Mouse (Mus musculus) heart, embryonic 15.5 days (tissue): Measurements from ENCODE around the gene Jak3. TPM values are rescaled to one million over a fixed set of nuclear protein-coding genes. Genes with fewer than 3 reads are reported as not detected.

Source experiments
- ATAC-seq: fragments of 200-750 bp; cut with Nextera tagmentation; replicated peaks from 2 replicates; pipeline ENCODE4 v1.8.0; 2017; ENCODE audit warnings: low read depth, moderate TSS enrichment; ENCODE audit not compliant: insufficient number of reproducible peaks, insufficient read depth, low FRiP score
- H3K27ac ChIP-seq: fragments of 300-500 bp; sonication (generic); 2 replicates; pipeline ENCODE4 v1.5.1; 2015; ENCODE audit warnings: mild to moderate bottlenecking, inconsistent platforms
- H3K27me3 ChIP-seq: fragments of 300-500 bp; sonication (generic); 2 replicates; pipeline ENCODE4 v1.6.1; 2015; ENCODE audit warnings: inconsistent platforms
- H3K36me3 ChIP-seq: fragments of 300-500 bp; sonication (generic); 2 replicates; pipeline ENCODE4 v1.6.1; 2015; ENCODE audit warnings: mild to moderate bottlenecking, inconsistent platforms
- H3K4me1 ChIP-seq: fragments of 300-500 bp; sonication (generic); replicated peaks from 2 replicates; pipeline ENCODE4 v1.6.1; 2015; ENCODE audit warnings: inconsistent platforms
- H3K4me2 ChIP-seq: fragments of 300-500 bp; sonication (generic); 2 replicates; pipeline ENCODE4 v1.6.1; 2015; ENCODE audit warnings: inconsistent platforms, mild to moderate bottlenecking, moderate library complexity
- H3K4me3 ChIP-seq: fragments of 300-500 bp; sonication (generic); 2 replicates; pipeline ENCODE4 v1.5.1; 2015; ENCODE audit warnings: mild to moderate bottlenecking, inconsistent platforms
- H3K9ac ChIP-seq: fragments of 300-500 bp; sonication (generic); 2 replicates; pipeline ENCODE4 v1.6.1; 2015; ENCODE audit warnings: mild to moderate bottlenecking, inconsistent platforms
- H3K9me3 ChIP-seq: fragments of 300-500 bp; sonication (generic); replicated peaks from 2 replicates; pipeline ENCODE4 v1.6.1; 2016; ENCODE audit warnings: inconsistent platforms
- WGBS: fragments of 180-500 bp; shearing (Covaris S2); methylation state at CpG from one replicate; pipeline ENCODE4 v1.1.7; 2015; ENCODE audit warnings: mixed read lengths; 5-methylcytosine and 5-hydroxymethylcytosine counted together
- polyA plus RNA-seq: library from polyadenylated mRNA; unstranded; fragments of >200 nt; fragmentation: Nextera tagmentation; extraction: Ambion mirVana; gene quantifications from 2 replicates; pipeline ENCODE4 v1.2.1, GENCODE M21; 2015

Gene Jak3
- polyA plus RNA-seq, 1 experiment from 2014 or later = 6.9 TPM

GRCm38 (mm10) chr8:71637149-71638095, 38.7 kb upstream of the Jak3 start:
- ATAC-seq = no peak
- WGBS = 49% methylated on average over 8 of the region's 8 CpGs
- H3K27me3 ChIP-seq = peaks cover 42% of the 10 kb centered on the region
- H3K36me3 ChIP-seq = no peaks in the 10 kb centered on the region
- H3K4me2 ChIP-seq = no peak overlapping the region
- peaks cover 6% of the 10 kb centered on the region for H3K4me1 ChIP-seq
- H3K9me3 ChIP-seq = peaks cover 7% of the 10 kb centered on the region; the same call in 1 of the 2 replicates
- no peak overlapping the region for H3K4me3 ChIP-seq
- H3K27ac ChIP-seq = no peak overlapping the region
- H3K9ac ChIP-seq = no peak overlapping the region

- Histone ChIP-seq H3K4me3 (no peak overlapping the region), H3K9ac (no peak overlapping the region), H3K4me2 (no peak overlapping the region), H3K27me3 (peaks cover 37% of the 10 kb centered on the region), H3K9me3 (no peaks in the 10 kb centered on the region), H3K27ac (no peak overlapping the region), H3K4me1 (peaks cover 6% of the 10 kb centered on the region), H3K36me3 (no peaks in the 10 kb centered on the region)
- 73% methylated on average over 6 of the region's 6 CpGs for WGBS
- ATAC-seq = no peak
Measured at GRCm38 (mm10) chr8:71638321-71638720, 37.8 kb upstream of the Jak3 start.

- no peak overlapping the region for H3K9ac ChIP-seq
- H3K36me3 ChIP-seq = no peaks in the 10 kb centered on the region
- WGBS = 76% methylated on average over 4 of the region's 4 CpGs
- no peak overlapping the region for H3K4me3 ChIP-seq
- H3K4me1 ChIP-seq = peaks cover 2% of the 10 kb centered on the region
- H3K4me2 ChIP-seq = no peak overlapping the region
- H3K9me3 ChIP-seq = no peaks in the 10 kb centered on the region
- H3K27me3 ChIP-seq = peaks cover 29% of the 10 kb centered on the region
- H3K27ac ChIP-seq = no peak overlapping the region
- ATAC-seq = no peak
Measured at GRCm38 (mm10) chr8:71639318-71639717, 36.8 kb upstream of the Jak3 start.

GRCm38 (mm10) chr8:71645510-71645909, 30.6 kb upstream of the Jak3 start:
- H3K27me3 ChIP-seq = 0 out of 2 replicates have a peak, but pooled peaks cover 7% of the 10 kb centered on the region
- H3K27ac ChIP-seq = no peak overlapping the region
- H3K9ac ChIP-seq = no peak overlapping the region
- ATAC-seq = no peak
- no peaks in the 10 kb centered on the region for H3K4me1 ChIP-seq
- H3K9me3 ChIP-seq = no peaks in the 10 kb centered on the region
- H3K4me3 ChIP-seq = no peak overlapping the region
- WGBS = 75% methylated on average over 9 of the region's 9 CpGs
- H3K4me2 ChIP-seq = no peak overlapping the region
- H3K36me3 ChIP-seq = no peaks in the 10 kb centered on the region

GRCm38 (mm10) chr8:71654600-71654999, 21.5 kb upstream of the Jak3 start:
- Histone ChIP-seq H3K27me3 (peaks cover 85% of the 10 kb centered on the region), H3K4me1 (peaks cover 7% of the 10 kb centered on the region), H3K36me3 (no peaks in the 10 kb centered on the region), H3K27ac (no peak overlapping the region), H3K4me2 (peak overlapping the region; percentile 27), H3K9me3 (no peaks in the 10 kb centered on the region), H3K4me3 (no peak overlapping the region; the same call in 1 of the 2 replicates), H3K9ac (no peak overlapping the region; the same call in 1 of the 2 replicates)
- ATAC-seq = peak; percentile 16; the same call in 1 of the 2 replicates
- 2% methylated on average over 24 of the region's 24 CpGs for WGBS

GRCm38 (mm10) chr8:71657816-71658215, 18.3 kb upstream of the Jak3 start:
- no peak overlapping the region for H3K4me2 ChIP-seq
- ATAC-seq = no peak
- H3K4me3 ChIP-seq = no peak overlapping the region
- 23% methylated on average over 9 of the region's 9 CpGs for WGBS
- peaks cover 10% of the 10 kb centered on the region for H3K4me1 ChIP-seq
- peaks cover 88% of the 10 kb centered on the region for H3K27me3 ChIP-seq
- no peaks in the 10 kb centered on the region for H3K36me3 ChIP-seq
- no peak overlapping the region for H3K27ac ChIP-seq
- H3K9ac ChIP-seq = no peak overlapping the region
- no peaks in the 10 kb centered on the region for H3K9me3 ChIP-seq

GRCm38 (mm10) chr8:71658515-71659049, 17.5 kb upstream of the Jak3 start:
- no peak overlapping the region for H3K4me3 ChIP-seq
- H3K27me3 ChIP-seq = peaks cover 86% of the 10 kb centered on the region
- 20% methylated on average over 17 of the region's 17 CpGs for WGBS
- H3K9ac ChIP-seq = no peak overlapping the region
- H3K36me3 ChIP-seq = no peaks in the 10 kb centered on the region
- H3K27ac ChIP-seq = no peak overlapping the region
- no peaks in the 10 kb centered on the region for H3K9me3 ChIP-seq
- no peak for ATAC-seq
- peaks cover 10% of the 10 kb centered on the region for H3K4me1 ChIP-seq
- H3K4me2 ChIP-seq = no peak overlapping the region

GRCm38 (mm10) chr8:71659751-71660150, 16.3 kb upstream of the Jak3 start:
- Histone ChIP-seq H3K4me2 (no peak overlapping the region), H3K4me3 (no peak overlapping the region), H3K27ac (no peak overlapping the region), H3K4me1 (peaks cover 6% of the 10 kb centered on the region), H3K27me3 (peaks cover 74% of the 10 kb centered on the region), H3K9ac (no peak overlapping the region), H3K36me3 (no peaks in the 10 kb centered on the region), H3K9me3 (no peaks in the 10 kb centered on the region)
- WGBS = 73% methylated on average over 1 of the region's 1 CpGs
- ATAC-seq = no peak

GRCm38 (mm10) chr8:71660325-71661120, 15.6 kb upstream of the Jak3 start:
- 10% methylated on average over 36 of the region's 36 CpGs for WGBS
- ATAC-seq = peak; percentile 43; the same call in 1 of the 2 replicates

GRCm38 (mm10) chr8:71665331-71666130, 10.6 kb upstream of the Jak3 start:
- Histone ChIP-seq H3K27ac (peak overlapping the region; percentile 40), H3K9me3 (no peaks in the 10 kb centered on the region), H3K4me2 (peak overlapping the region; percentile 59), H3K36me3 (no peaks in the 10 kb centered on the region), H3K9ac (peak overlapping the region; percentile 28; the same call in 1 of the 2 replicates), H3K4me1 (peaks cover 49% of the 10 kb centered on the region), H3K27me3 (peaks cover 28% of the 10 kb centered on the region), H3K4me3 (peak overlapping the region; percentile 29)
- peak; percentile 34 for ATAC-seq
- 5% methylated on average over 22 of the region's 22 CpGs for WGBS

More at GRCm38 (mm10) chr8:71660325-71661120, 15.6 kb upstream of the Jak3 start:
- no peak overlapping the region for H3K9ac ChIP-seq
- H3K27ac ChIP-seq = no peak overlapping the region
- no peaks in the 10 kb centered on the region for H3K36me3 ChIP-seq
- peaks cover 66% of the 10 kb centered on the region for H3K27me3 ChIP-seq
- H3K4me3 ChIP-seq = no peak overlapping the region
- H3K4me2 ChIP-seq = no peak overlapping the region
- peaks cover 8% of the 10 kb centered on the region for H3K4me1 ChIP-seq
- H3K9me3 ChIP-seq = no peaks in the 10 kb centered on the region
